Mouse (Mus musculus) myocyte (in vitro differentiated cells): Measurements from ENCODE around the gene Grm1. TPM values are rescaled to one million over a fixed set of nuclear protein-coding genes. Genes with fewer than 3 reads are reported as not detected.

Experiments used
- H3K27me3 ChIP-seq: one replicate; pipeline ENCODE4 v1.6.1; 2011; ENCODE audit not compliant: control insufficient read depth, insufficient read depth, insufficient read length
- H3K36me3 ChIP-seq: one replicate; pipeline ENCODE4 v1.6.1; 2011; ENCODE audit not compliant: control insufficient read depth, insufficient read depth
- H3K4me2 ChIP-seq: one replicate; pipeline ENCODE4 v1.6.1; 2011; ENCODE audit warnings: low read depth, control low read depth
- H3K4me3 ChIP-seq: one replicate; pipeline ENCODE4 v1.5.1; 2011; ENCODE audit warnings: mild to moderate bottlenecking, control low read depth, moderate library complexity
- H3K79me2 ChIP-seq: one replicate; pipeline ENCODE4 v1.6.1; 2011; ENCODE audit not compliant: control insufficient read depth, insufficient read depth
- H3ac ChIP-seq: one replicate; pipeline ENCODE4 v1.6.1; 2011; ENCODE audit not compliant: control insufficient read depth, insufficient read length
- CEBPB ChIP-seq: IDR thresholded peaks from 2 replicates; pipeline ENCODE4 v1.6.1; 2011; ENCODE audit warnings: mild to moderate bottlenecking, moderate library complexity; ENCODE audit not compliant: poor library complexity, insufficient read depth, severe bottlenecking
- E2F4 ChIP-seq: IDR thresholded peaks from one replicate; pipeline ENCODE4 v1.6.1; 2011; ENCODE audit warnings: mild to moderate bottlenecking, control low read depth, moderate library complexity; ENCODE audit not compliant: insufficient read depth
- MAX ChIP-seq: IDR thresholded peaks from one replicate; pipeline ENCODE4 v1.6.1; 2011; ENCODE audit warnings: low read depth, mild to moderate bottlenecking, control low read depth
- MYOD1 ChIP-seq, 3 experiments: IDR thresholded peaks; one replicate each; pipeline ENCODE4 v1.6.1; 2011; ENCODE audit warnings: control low read depth in 2 of 3, low read depth in 2 of 3, mild to moderate bottlenecking in 2 of 3, moderate library complexity in 1 of 3; ENCODE audit not compliant: insufficient read length in 2 of 3, control insufficient read depth in 1 of 3
- MYOG ChIP-seq, 3 experiments: IDR thresholded peaks; one replicate each; pipeline ENCODE4 v1.6.1; 2011; ENCODE audit warnings: control low read depth in 2 of 3, low read depth in 2 of 3, mild to moderate bottlenecking in 2 of 3; ENCODE audit not compliant: insufficient read length in 2 of 3, control insufficient read depth in 1 of 3, insufficient read depth in 1 of 3
- POLR2A ChIP-seq: IDR thresholded peaks from one replicate; pipeline ENCODE4 v1.6.1; 2011; ENCODE audit warnings: low read depth, mild to moderate bottlenecking, control low read depth, moderate library complexity; ENCODE audit not compliant: insufficient read length
- POLR2AphosphoS2 ChIP-seq: IDR thresholded peaks from one replicate; pipeline ENCODE4 v1.6.1; 2011; ENCODE audit warnings: low read depth, control low read depth; ENCODE audit not compliant: insufficient read length
- REST ChIP-seq: IDR thresholded peaks from one replicate; pipeline ENCODE4 v1.6.1; 2011; ENCODE audit warnings: mild to moderate bottlenecking, control low read depth, moderate library complexity; ENCODE audit not compliant: insufficient read depth, insufficient read length
- SRF ChIP-seq: IDR thresholded peaks from one replicate; pipeline ENCODE4 v1.6.1; 2011; ENCODE audit warnings: low read depth; ENCODE audit not compliant: control insufficient read depth, insufficient read length
- TCF12 ChIP-seq: IDR thresholded peaks from one replicate; pipeline ENCODE4 v1.6.1; 2011; ENCODE audit warnings: mild to moderate bottlenecking, control low read depth; ENCODE audit not compliant: poor library complexity, insufficient read depth, severe bottlenecking
- TCF3 ChIP-seq: IDR thresholded peaks from one replicate; pipeline ENCODE4 v1.6.1; 2011; ENCODE audit warnings: low read depth, control low read depth; ENCODE audit not compliant: insufficient read length
- USF1 ChIP-seq: IDR thresholded peaks from one replicate; pipeline ENCODE4 v1.6.1; 2011; ENCODE audit warnings: low read depth, mild to moderate bottlenecking, control low read depth, moderate library complexity
- polyA plus RNA-seq: library from polyadenylated mRNA; unstranded; fragments of >200 nt; fragmentation: generic; extraction: Trizol; gene quantifications from one replicate; pipeline ENCODE4 v1.2.1, GENCODE M21; 2012; ENCODE audit warnings: missing spikeins

Gene Grm1
- polyA plus RNA-seq, 1 experiment = 0.01 TPM

- Histone ChIP-seq H3K36me3 (no peaks in the 10 kb centered on the region), H3K79me2 (no peaks in the 10 kb centered on the region), H3K27me3 (no peaks in the 10 kb centered on the region), H3K4me3 (no peak overlapping the region), H3ac (no peak overlapping the region), H3K4me2 (no peak overlapping the region)
- TF ChIP-seq MYOG (IDR thresholded peaks at IDR 0.05; ENCODE audit: control insufficient read depth in 1 of 3, insufficient read depth in 1 of 3, insufficient read length in 2 of 3, low read depth in 2 of 3) (no peak), TCF3 (no peak), TCF12 (no peak), SRF (no peak), POLR2AphosphoS2 (no peak), MYOD1 (IDR thresholded peaks at IDR 0.05; ENCODE audit: control insufficient read depth in 1 of 3, insufficient read length in 2 of 3, low read depth in 2 of 3) (no peak), POLR2A (no peak), MAX (no peak), REST (no peak), CEBPB (no peak), USF1 (no peak), E2F4 (no peak)
Measured at GRCm38 (mm10) chr10:10913621-10914020, 168.5 kb downstream of the Grm1 start.

GRCm38 (mm10) chr10:10890221-10890620, 191.9 kb downstream of the Grm1 start:
- no peak overlapping the region for H3K4me3 ChIP-seq
- H3ac ChIP-seq = no peak overlapping the region
- H3K79me2 ChIP-seq = no peaks in the 10 kb centered on the region
- no peaks in the 10 kb centered on the region for H3K27me3 ChIP-seq
- H3K36me3 ChIP-seq = no peaks in the 10 kb centered on the region
- no peak overlapping the region for H3K4me2 ChIP-seq
- TF ChIP-seq E2F4 = no peak
- no peak for TF ChIP-seq TCF12
- no peak for TF ChIP-seq TCF3
- no peak for TF ChIP-seq REST
- TF ChIP-seq SRF = no peak
- TF ChIP-seq POLR2A = no peak
- TF ChIP-seq MYOG (IDR thresholded peaks at IDR 0.05; ENCODE audit: control insufficient read depth in 1 of 3, insufficient read depth in 1 of 3, insufficient read length in 2 of 3, low read depth in 2 of 3) = no peak
- no peak for TF ChIP-seq MAX
- no peak for TF ChIP-seq MYOD1 (IDR thresholded peaks at IDR 0.05; ENCODE audit: control insufficient read depth in 1 of 3, insufficient read length in 2 of 3, low read depth in 2 of 3)
- no peak for TF ChIP-seq POLR2AphosphoS2
- TF ChIP-seq USF1 = no peak
- TF ChIP-seq CEBPB = no peak

GRCm38 (mm10) chr10:10888521-10888920, 193.6 kb downstream of the Grm1 start:
- no peaks in the 10 kb centered on the region for H3K36me3 ChIP-seq
- H3K27me3 ChIP-seq = no peaks in the 10 kb centered on the region
- TF ChIP-seq TCF3 (no peak), MYOG (IDR thresholded peaks at IDR 0.05; ENCODE audit: control insufficient read depth in 1 of 3, insufficient read depth in 1 of 3, insufficient read length in 2 of 3, low read depth in 2 of 3) (no peak), REST (no peak), USF1 (no peak), MAX (no peak), MYOD1 (IDR thresholded peaks at IDR 0.05; ENCODE audit: control insufficient read depth in 1 of 3, insufficient read length in 2 of 3, low read depth in 2 of 3) (no peak)
- no peak overlapping the region for H3K4me2 ChIP-seq
- H3K79me2 ChIP-seq = no peaks in the 10 kb centered on the region
- H3K4me3 ChIP-seq = no peak overlapping the region
- H3ac ChIP-seq = no peak overlapping the region

DNA sequence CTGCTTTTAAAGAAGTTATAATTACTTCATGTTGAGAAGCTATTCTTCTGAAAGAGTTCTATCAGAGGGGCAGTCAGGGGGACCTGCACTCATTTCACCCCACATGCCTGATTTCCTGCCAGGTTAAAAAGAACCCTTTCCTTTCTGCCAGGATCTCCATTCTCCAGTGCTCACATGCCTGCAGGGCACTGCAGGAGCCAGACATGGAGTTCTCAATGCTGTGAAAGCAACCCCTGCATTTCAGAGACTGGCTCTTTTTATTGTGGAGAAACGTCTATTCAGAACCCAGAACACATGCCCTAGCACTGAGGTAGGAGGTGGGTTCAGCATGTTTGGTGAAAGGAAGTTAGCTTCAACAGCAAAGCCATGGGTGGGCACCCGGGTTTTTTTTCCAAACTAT, 197.2 kb downstream of the Grm1 start:
- Histone ChIP-seq H3K27me3 (no peaks in the 10 kb centered on the region), H3K79me2 (no peaks in the 10 kb centered on the region), H3K36me3 (no peaks in the 10 kb centered on the region), H3K4me3 (no peak overlapping the region), H3K4me2 (no peak overlapping the region), H3ac (no peak overlapping the region)
- TF ChIP-seq MYOG (IDR thresholded peaks at IDR 0.05; ENCODE audit: control insufficient read depth in 1 of 3, insufficient read depth in 1 of 3, insufficient read length in 2 of 3, low read depth in 2 of 3) (no peak), REST (no peak), TCF12 (no peak), USF1 (no peak), POLR2A (no peak), E2F4 (no peak), MAX (no peak), MYOD1 (IDR thresholded peaks at IDR 0.05; ENCODE audit: control insufficient read depth in 1 of 3, insufficient read length in 2 of 3, low read depth in 2 of 3) (no peak), POLR2AphosphoS2 (no peak), TCF3 (no peak), SRF (no peak), CEBPB (no peak)

DNA sequence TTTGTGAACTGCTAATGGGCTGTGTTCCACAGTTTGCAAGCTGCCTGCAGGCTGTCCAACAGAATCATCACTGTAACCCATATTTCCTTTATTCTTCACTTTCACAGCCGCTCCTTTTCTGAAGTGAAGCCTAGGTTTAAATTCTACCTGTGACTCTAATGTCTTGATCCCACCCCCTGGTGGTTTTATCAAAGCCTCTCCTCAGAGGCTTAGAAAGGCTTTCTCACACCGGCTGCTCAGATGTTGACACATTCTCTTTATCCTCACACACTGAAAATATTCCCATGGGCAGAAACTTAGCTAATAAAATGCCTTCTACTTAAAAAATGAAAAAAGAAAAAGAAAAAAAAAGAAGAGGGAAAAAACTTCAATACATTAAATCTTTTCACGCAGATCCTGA, 210.0 kb downstream of the Grm1 start:
- no peak overlapping the region for H3ac ChIP-seq
- H3K36me3 ChIP-seq = no peaks in the 10 kb centered on the region
- TF ChIP-seq USF1 = no peak
- no peak for TF ChIP-seq E2F4
- no peak for TF ChIP-seq POLR2A
- TF ChIP-seq REST = no peak
- TF ChIP-seq MAX = no peak
- TF ChIP-seq TCF12 = no peak
- TF ChIP-seq POLR2AphosphoS2 = no peak
- no peak for TF ChIP-seq SRF
- TF ChIP-seq MYOG (IDR thresholded peaks at IDR 0.05; ENCODE audit: control insufficient read depth in 1 of 3, insufficient read depth in 1 of 3, insufficient read length in 2 of 3, low read depth in 2 of 3) = no peak
- TF ChIP-seq MYOD1 (IDR thresholded peaks at IDR 0.05; ENCODE audit: control insufficient read depth in 1 of 3, insufficient read length in 2 of 3, low read depth in 2 of 3) = no peak
- TF ChIP-seq CEBPB = no peak
- TF ChIP-seq TCF3 = no peak
- no peaks in the 10 kb centered on the region for H3K79me2 ChIP-seq
- no peak overlapping the region for H3K4me2 ChIP-seq
- no peaks in the 10 kb centered on the region for H3K27me3 ChIP-seq
- H3K4me3 ChIP-seq = no peak overlapping the region
